Mouse (Mus musculus) brain, adult 2 months (tissue): Measurements from ENCODE around the gene Bora.
"Not testable (repeated sequence)": the region's sequence is repeated elsewhere in the genome, so short reads cannot be mapped to it uniquely, and the experiment has no call there.

Experiments used
- DNase-seq: peaks from one replicate; pipeline ENCODE4 v3.0.0; 2011; ENCODE audit warnings: low read depth, low spot score

Gene Bora

DNA sequence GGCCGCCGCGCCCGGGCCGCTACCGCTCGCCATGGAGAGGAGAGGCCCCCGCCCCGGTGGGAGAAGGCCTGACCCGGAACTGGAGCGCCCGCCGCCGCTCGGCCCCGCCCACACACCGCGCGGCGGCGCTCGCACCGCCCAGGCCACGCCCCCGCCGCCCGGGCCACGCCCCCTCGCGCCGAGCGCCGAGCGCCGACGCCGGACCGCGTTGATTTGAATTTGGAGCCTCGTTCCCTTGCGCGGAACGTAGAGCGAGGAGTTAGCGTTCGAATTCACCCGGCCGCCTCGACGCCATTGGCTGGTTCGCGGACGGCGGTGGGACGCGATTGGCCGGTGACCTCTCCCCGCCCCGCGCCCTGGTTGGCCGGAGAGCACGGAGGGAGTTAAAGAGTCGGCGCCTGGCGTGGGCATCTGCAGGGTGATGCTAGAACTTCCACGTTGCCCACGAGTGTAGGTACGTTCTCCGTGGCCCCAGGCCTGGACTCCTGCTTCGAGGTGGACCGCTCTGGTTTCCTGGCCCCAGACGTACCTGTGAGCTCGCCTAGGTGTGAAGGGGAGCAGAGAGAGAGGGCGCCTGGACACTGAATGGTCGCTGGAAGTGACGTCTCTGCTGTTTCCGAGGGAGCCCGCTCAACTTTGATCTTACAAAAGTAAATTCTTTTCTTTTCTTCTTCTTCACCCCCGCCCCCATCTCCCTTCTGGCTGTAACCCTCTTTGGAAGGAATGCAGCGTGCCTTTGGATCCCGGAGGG is at the start of gene Bora, which contains the start of gene Mzt1:
Bora (plus strand) TSS at position 192 of the 751 bp plus-strand sequence.
Mzt1 (minus strand) TSS at position 104 of the 751 bp plus-strand sequence.
- DNase-seq, result peak; percentile 96

DNA sequence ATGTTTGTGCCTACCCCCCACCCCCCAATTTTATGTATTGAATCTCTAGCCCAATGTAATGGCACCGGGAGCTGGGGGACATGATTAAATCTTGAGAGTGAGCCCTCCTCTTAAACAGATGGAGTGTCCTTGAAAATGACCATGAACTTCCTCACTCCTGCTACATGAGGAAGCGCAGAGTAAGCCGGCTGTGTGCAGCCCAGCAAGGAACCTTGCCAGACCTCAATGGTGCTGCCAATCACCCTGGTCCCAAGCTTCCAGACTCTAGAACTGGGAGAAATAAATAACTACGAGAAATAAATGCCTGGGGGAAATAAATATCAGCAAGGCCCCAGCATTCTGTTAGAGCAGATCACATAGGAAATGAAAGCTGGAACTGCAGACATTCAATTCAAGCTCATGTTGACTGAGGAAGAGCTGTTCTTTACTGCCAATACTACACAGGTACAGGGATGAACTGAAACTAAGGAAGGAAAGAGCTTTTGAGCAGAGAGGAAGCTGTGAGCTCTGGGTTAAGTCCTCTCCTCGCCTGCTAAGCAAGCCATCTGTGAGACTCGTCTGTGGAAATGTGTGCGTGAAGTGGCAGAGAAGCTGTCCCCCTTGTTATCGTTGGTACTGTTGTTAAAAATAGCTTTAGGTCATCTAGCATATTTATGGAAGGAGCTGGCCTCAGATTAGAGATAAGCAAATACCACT is 35.6 kb upstream of the Bora start:
- DNase-seq, result peak; percentile 20

DNA sequence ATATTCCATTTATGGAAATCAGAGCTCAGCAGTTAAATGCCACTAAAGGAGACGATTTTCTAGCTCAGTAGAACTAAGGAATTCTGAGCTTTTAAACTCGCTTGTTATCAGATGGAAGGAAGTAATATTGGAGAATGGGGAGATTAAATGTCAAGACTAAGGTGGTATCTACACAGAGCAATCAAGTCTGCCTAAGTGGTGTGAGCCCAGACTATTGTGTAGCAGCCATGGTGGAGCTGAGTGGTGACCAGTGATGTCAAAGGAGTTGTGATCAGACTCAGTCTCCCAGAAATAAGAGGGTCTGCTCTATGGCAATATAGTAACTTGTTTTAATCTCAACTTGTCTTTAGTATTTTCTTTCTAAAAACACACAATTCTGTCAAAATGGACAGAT is 35.1 kb upstream of the Bora start:
- DNase-seq, result no peak

GRCm38 (mm10) chr14:99018691-99019090 is 27.3 kb upstream of the Bora start:
- no peak for DNase-seq

GRCm38 (mm10) chr14:99019136-99019808 is 26.8 kb upstream of the Bora start:
- no peak for DNase-seq

DNA sequence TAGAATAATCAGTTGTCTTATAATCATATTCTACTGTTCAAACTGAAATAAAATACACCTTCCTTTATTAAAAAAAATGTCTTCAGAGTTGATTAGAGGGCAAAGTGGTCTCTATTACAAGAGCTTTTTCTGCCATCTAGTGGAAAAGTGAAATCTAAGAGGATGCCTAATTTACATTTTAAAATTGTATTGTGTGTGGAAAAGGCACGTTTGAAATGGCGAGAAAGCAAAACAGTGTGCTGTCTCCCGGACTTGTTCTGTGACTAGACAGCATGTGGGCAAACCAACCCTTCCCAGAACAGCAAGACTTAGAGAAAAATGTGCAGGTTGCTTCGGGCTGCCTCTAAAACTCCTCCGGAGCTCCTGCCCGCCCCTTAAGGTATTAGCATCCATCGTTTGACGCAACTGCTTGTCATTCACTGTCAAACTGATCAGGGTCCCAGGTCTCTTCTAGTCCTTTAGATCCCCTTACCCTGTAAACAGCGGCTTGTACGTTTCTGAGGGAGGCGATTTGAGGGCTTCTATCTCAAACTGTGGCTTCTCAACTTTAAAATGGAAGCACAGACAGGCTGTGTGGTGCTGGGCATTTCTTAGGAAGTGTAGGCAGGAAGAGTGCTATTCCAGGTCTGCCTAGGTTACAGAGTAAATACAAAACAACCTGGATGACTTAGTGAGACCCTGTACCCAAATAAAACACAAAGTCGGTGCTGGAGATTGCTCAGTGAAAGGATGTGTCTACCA is 23.5 kb upstream of the Bora start:
- DNase-seq, result peak; percentile 33

- DNase-seq, result peak; percentile 55
Observed at GRCm38 (mm10) chr14:99029987-99030386, 16.0 kb upstream of the Bora start.

DNA sequence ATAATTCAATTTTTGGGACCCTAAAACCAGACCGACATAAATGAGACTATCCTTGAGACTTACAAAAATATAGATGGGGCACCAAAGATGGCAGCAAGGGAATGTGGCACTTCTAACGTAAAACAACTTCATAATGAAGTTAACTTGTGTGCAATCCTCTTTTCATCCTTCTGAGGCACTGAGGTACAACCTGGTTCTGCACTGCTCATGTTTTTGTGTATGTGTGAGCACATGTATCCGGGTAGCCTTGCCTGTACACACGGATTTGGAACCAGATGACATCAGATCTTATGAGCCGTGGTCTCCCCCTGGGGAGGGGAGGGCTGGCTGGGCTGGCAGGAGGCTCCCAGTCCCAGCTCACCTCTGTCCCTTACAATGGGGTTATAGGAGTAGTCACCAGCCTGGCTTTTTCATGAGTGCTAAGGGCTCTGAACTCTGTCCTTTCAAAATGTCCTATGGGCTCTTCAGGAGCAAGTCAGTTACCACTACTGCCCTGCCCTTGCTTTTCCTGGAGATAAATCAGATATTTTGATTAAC is 14.6 kb upstream of the Bora start:
- no peak for DNase-seq

DNA sequence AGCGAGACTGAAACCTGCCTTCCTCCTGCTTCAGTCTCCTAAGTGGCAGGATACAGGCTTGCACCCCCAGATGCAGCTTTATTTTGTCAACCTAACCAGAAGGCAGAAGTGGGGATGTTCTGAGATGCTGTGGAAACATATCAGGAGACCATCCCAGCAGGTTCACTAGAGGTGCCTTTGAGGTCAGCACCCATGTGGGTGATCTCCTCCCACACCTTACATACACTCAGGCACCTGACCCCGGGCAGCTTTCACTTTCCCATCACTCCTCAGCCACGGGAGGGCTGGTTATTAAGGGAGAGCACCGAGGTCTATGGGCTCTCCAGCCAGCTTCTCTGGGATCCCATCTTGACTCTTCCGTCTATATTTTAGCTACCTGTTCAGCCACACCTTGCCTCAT is 13.4 kb upstream of the Bora start:
- no peak for DNase-seq

- DNase-seq, result not testable (repeated sequence)
Observed at GRCm38 (mm10) chr14:99034851-99035250, 11.2 kb upstream of the Bora start.

DNA sequence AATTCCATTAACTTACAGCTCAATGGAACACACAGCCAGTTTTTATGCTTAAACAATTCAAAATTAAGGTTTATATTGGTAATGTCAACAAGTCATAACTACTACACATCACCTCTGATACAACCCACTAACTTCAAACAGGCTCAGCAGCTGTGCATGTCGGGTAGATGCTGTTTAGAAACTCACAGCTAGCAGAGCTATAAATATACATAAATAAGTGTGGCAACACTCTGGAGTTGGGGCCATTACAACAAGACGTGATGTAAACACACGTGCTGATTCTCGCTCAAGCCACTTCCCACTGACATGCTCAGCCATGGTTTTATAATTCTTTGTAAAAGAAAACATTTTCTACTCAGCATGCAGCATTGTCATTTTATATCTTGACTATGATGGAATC is 10.0 kb upstream of the Bora start:
- DNase-seq, result no peak

DNA sequence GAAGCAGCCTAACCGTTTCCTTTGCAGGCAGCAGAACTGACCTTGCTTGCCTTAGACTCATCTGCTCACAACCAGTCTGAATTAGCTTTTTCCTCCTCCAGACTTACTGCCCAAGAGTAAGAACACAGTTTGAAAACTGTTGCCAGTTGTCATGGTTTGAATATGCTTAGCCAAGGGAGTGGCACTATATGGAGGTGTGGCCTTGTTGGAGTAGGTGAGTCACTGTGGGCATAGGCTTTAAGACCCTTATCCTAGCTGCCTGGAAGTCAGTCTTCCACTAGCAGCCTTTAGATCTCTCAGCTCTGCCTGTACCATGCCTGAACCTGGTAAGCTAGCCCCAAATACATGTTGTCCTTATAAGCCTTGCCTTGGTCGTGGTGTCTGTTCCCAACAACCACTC is 8.3 kb upstream of the Bora start:
- no peak for DNase-seq

- not testable (repeated sequence) for DNase-seq
Observed at GRCm38 (mm10) chr14:99039308-99039707, 6.7 kb upstream of the Bora start.

DNA sequence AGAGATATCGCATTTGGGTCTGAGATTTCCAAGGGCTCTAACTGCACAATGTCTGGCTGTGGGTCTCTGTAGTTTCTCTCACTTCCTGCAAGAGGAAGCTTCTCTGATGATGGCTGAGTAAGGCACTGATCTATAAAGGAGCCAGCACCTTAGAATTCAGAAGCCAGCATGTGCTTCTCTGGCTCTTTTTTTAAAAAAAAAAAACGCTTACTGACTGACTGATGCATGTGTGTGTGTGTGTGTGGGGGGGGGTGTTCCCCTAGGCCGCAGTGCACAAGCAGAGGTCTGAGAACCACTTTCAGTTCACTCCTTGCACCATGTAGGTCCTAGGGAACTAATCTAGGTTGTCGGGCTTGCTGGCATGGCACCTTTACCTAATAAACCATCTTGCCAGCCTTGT is 4.6 kb upstream of the Bora start:
- DNase-seq, result no peak

DNA sequence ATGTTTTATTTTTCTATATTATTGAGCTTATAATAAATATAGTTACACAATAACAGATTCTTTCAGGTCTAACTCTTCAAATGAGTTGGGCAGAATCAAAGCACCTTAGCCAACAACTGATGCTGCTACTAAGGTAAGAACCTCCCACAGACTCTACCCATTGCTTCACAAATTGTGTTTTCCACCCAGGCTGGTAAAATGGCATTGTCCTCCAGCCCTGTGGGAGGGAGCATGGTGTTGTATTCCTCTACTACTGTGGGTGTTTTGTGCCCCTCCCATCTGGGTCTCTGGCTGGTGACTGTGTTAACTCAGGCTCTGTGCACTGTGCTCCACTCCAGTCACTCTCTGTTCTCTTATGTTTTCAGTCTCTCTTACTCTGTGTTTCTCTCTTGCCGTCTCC is 2.5 kb upstream of the Bora start:
- peak; percentile 32 for DNase-seq

- peak; percentile 42 for DNase-seq
Observed at GRCm38 (mm10) chr14:99044096-99044495, 1.9 kb upstream of the Bora start.

GRCm38 (mm10) chr14:99044718-99045117 is 1.3 kb upstream of the Bora start:
- DNase-seq, result no peak

DNA sequence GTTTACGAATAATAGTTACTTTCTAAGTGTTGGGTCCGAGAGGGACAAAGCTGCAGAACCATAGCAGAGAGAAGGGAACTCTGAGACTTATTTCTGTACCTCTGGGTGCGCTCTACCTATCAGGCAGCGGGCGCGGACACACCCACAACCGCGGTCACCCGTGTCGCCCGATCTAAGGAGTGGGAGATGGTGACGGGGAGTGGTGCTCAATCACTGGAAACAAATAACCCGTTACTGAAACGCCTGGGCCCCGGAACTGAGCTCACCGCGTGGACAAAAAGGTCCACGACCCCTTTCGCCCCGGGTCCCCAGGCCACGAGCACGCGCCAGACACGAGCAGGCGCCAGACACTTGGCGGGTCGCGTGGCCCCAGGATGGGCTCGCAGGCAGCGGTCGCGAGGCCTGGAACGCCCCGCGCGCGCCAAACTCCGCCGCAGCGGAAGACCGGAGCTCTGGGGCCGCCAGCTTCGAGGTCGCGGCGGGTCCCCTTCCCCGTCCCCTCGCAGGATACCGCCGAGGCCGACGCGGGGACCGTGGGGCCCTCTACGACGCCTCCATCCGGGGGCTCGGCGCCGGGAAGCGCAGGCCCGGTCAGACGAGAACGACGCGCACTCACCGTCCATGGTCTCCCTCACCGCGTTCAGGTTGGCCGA is 518 bp upstream of the Bora start:
- peak; percentile 44 for DNase-seq

DNA sequence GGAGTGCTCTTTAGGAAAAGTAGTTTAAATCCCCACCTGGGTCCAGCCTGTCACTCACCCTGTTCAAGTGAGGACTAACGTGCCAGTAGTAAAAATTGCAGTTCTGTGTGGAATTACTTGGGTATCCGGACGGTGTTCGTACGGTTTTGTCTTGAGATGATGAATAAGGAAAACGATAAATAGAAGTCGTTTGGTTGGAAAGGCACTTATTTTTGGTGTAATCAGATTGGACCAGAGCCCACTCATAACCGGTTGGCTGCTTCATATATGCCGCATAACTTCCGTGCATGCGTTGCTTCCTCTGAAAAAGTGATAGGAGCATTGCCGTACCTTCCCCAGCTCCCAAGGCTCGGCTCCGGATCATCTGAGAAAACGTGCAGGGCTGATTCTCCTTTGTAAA is 760 bp downstream of the Bora start:
- DNase-seq, result peak; percentile 19

DNA sequence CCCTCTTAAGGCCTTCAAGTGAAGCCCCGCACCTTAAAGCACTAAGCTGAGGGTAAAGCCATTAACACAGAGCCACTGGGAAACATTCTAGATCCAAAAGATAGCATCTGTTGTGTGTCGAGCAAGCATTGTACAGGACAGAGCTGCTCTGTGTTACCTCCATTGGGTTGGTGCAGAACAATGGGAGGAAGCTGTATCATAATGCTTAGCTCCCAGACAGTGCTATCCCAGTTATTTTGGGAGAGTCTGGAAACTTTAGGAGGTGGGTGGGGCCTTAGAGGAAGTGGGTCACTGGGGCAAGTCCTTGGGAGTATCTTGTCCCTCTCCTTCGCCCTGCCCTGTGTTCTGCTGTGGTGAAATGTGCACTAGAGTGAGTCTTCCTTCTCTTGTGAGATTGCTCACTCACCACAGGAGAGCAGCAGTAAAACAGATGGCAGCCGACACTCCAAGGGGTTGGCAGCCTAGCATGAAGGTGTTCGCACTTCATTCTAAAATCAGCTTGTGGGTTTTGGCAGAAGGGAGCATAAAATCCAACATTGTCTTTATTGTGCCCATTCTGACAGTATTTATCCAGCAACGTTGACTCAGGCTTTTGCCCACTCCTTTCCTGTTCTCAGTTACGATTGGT is 13.1 kb downstream of the Bora start:
- peak; percentile 88 for DNase-seq

GRCm38 (mm10) chr14:99060616-99061015 is 14.6 kb downstream of the Bora start:
- DNase-seq, result peak; percentile 76
